Mouse (Mus musculus): ENCODE measurements around the gene Fbxw21. TPM values are rescaled to one million over a fixed set of nuclear protein-coding genes. Genes with fewer than 3 reads are reported as not detected.
"Not testable (repeated sequence)": the region's sequence is repeated elsewhere in the genome, so short reads cannot be mapped to it uniquely, and the experiment has no call there.

Fbxw21 gene
- not detected in 2 replicates for polyA plus RNA-seq (2016; fragmentation: Nextera tagmentation; extraction: Ambion mirVana)

DNA sequence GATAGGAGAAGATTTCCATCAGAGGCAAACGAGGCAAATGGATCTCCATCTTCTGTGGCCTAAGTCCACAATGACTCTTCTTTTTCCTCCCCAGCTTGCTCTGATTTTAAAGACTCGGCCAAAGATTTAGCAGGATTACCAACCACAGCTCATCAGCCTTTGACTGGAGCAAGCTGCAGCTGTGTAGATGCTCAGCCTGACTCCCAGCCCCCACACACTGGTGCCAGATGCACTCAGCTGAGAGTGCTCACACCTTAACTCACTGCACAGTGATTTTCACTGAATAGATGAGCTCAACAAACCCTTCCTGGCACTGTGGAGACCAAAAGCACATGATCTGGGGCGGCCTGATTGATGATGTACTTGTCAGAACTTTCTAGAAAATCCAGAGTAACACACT is at the start of gene Fbxw21:
Fbxw21 (minus strand) TSS at position 101 of the 400 bp plus-strand sequence.
- Histone ChIP-seq H3K36me3 (no peaks in the 10 kb centered on the region), H3K27ac (no peak within 1 kb of the TSS), H3K4me1 (no peaks in the 10 kb centered on the region), H3K4me3 (no peak within 1 kb of the TSS), H3K9me3 (replicated peaks) (no peaks in the 10 kb centered on the region), H3K27me3 (ENCODE audit: low read depth, poor library complexity, severe bottlenecking) (no peaks in the 10 kb centered on the region)
- 85% methylated on average over 3 of the region's 3 CpGs for WGBS
- no peak for DNase-seq (ENCODE audit: low spot score)

DNA sequence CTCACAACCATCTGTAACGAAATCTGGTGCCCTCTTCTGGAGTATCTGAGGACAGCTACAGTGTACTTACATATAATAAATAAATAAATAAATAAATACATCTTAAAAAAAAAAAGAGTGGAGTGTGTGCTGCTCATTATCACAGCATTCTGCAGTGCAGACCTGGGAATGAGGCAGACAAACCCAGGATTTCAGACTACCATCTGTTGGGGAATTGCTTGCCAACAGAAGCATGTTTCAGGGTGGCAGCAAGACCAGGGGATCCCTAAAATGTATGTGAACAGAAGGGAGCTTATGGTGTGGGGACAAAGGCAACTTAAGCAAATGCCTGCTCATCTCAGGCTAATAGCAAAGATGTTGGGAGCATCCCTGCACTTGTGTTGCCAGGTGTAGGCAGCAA is 39.5 kb upstream of the Fbxw21 start:
- H3K27ac ChIP-seq; H3K9me3 ChIP-seq (replicated peaks); H3K4me1 ChIP-seq; H3K36me3 ChIP-seq; H3K27me3 ChIP-seq (ENCODE audit: low read depth, poor library complexity, severe bottlenecking); DNase-seq (ENCODE audit: low spot score); H3K4me3 ChIP-seq: not testable (repeated sequence)
- WGBS = 63% methylated on average over 1 of the region's 1 CpGs

DNA sequence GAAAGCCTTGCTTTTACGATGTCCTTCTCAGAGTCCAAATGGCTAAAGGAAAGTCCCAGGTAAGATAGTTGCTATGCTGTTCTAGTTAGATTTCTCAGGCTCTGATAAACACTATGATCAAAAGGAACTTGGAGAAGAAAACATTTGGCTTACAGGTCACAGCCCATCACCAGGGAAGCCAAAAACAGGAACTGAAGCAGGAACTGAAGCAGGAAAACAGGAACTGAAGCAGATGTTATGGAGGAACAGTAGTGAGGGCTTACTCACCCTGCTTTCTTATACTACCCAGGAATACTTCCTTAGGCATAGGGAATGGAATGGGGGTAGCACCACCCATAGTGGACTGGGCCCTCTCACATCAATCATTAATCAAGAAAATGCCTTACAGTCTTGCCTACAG is 38.5 kb upstream of the Fbxw21 start:
- Histone ChIP-seq H3K4me3 (no peak overlapping the region), H3K4me1 (no peaks in the 10 kb centered on the region), H3K27me3 (ENCODE audit: low read depth, poor library complexity, severe bottlenecking) (no peaks in the 10 kb centered on the region), H3K9me3 (replicated peaks) (no peaks in the 10 kb centered on the region), H3K27ac (no peak overlapping the region), H3K36me3 (no peaks in the 10 kb centered on the region)
- whole genome bisulfite sequencing = 90% methylated on average over 1 of the region's 1 CpGs
- no peak for DNase-seq (ENCODE audit: low spot score)

DNA sequence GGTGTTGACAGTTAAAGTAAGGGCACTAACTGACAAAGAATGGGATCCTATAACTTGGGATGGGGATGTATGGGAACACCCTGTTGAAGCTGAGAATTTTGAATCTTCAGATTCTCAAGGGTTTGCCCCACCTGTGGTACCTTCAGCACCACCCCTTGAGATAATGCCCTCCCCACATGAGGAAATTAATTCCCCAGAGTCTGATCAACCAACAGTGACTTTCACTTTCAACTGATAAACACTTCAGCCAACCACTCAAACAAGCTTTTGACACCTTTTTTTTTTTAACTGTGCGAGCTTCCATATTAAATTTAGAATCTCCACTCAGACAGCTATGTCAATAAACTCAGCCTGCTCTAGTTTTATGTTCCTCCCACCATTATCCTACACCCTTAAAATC is 37.5 kb upstream of the Fbxw21 start:
- H3K36me3 ChIP-seq = no peaks in the 10 kb centered on the region
- 79% methylated on average over 1 of the region's 1 CpGs for WGBS
- no peak overlapping the region for H3K4me3 ChIP-seq
- no peak overlapping the region for H3K27ac ChIP-seq
- DNase-seq (ENCODE audit: low spot score) = no peak
- H3K27me3 ChIP-seq (ENCODE audit: low read depth, poor library complexity, severe bottlenecking) = no peaks in the 10 kb centered on the region
- H3K4me1 ChIP-seq = no peaks in the 10 kb centered on the region
- H3K9me3 ChIP-seq (replicated peaks) = no peaks in the 10 kb centered on the region

DNA sequence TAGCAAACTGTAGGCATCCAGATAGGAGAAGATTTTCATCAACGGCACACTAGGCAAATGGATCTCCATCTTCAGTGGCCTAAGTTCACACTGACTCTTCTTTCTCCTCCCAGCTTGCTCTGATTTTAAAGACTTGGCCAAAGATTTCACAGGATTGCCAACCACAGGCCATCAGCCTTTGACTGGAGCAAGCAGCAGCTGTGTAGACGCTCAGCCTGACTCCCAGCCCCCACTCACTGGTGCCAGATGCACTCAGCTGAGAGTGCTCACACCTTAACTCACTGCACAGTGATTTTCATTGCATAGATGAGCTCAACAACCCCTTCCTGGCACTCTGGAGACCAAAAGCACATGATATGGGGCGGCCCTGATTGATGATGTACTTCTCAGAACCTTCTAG is 34.0 kb upstream of the Fbxw21 start, which contains the start of gene Fbxw13:
Fbxw13 (minus strand) TSS at position 101 of the 400 bp plus-strand sequence.
- not testable (repeated sequence) for H3K27ac ChIP-seq; DNase-seq (ENCODE audit: low spot score); H3K9me3 ChIP-seq (replicated peaks); H3K36me3 ChIP-seq; H3K27me3 ChIP-seq (ENCODE audit: low read depth, poor library complexity, severe bottlenecking); H3K4me3 ChIP-seq; H3K4me1 ChIP-seq
- WGBS = 80% methylated on average over 3 of the region's 3 CpGs

DNA sequence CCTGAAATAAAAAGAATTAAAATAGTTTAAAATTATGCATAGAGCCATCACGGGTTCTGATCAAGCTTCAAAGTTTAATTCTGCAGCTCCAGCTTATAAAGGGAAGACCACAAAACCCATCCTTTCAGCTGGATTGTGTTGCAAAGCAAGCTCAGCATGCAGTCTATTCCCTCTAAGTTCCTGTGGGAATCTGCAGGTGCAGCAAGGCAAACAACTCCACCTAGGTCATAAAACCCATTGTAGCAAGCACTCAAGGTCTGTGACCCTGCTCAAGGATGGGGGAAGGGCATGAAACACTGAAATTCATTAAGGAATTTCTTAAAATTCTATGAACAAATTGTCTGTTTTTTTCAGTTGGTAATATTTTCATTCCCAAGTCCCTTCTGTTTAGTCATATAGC is 15.4 kb upstream of the Fbxw21 start:
- Histone ChIP-seq H3K27me3 (ENCODE audit: low read depth, poor library complexity, severe bottlenecking) (no peaks in the 10 kb centered on the region), H3K27ac (no peak overlapping the region), H3K9me3 (replicated peaks) (no peaks in the 10 kb centered on the region), H3K4me1 (no peaks in the 10 kb centered on the region), H3K4me3 (no peak overlapping the region), H3K36me3 (no peaks in the 10 kb centered on the region)
- 84% methylated on average over 1 of the region's 1 CpGs for WGBS
- DNase-seq (ENCODE audit: low spot score) = no peak

DNA sequence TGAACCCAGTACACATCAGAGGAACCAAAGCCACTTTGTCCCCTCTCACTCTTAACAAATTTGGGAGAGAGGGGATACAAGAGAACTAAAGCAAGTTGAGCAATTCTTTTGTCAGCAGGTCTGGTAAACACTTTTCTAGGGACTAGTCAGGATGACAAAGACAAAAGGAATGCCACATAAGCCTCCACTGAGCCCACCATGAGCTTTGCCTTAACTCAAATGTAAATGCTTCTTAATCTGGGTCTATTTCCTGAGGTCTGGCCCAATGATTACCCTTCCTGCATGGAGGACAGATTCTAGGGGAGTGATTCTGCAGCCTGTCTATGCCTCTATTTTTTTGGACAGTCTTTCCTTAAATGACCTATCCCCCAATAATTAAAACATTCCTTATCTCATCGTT is 14.5 kb upstream of the Fbxw21 start:
- 90% methylated on average over 1 of the region's 1 CpGs for WGBS
- H3K4me3 ChIP-seq = no peak overlapping the region
- no peaks in the 10 kb centered on the region for H3K4me1 ChIP-seq
- no peaks in the 10 kb centered on the region for H3K36me3 ChIP-seq
- no peak overlapping the region for H3K27ac ChIP-seq
- no peaks in the 10 kb centered on the region for H3K9me3 ChIP-seq (replicated peaks)
- DNase-seq (ENCODE audit: low spot score) = no peak
- H3K27me3 ChIP-seq (ENCODE audit: low read depth, poor library complexity, severe bottlenecking) = no peaks in the 10 kb centered on the region

DNA sequence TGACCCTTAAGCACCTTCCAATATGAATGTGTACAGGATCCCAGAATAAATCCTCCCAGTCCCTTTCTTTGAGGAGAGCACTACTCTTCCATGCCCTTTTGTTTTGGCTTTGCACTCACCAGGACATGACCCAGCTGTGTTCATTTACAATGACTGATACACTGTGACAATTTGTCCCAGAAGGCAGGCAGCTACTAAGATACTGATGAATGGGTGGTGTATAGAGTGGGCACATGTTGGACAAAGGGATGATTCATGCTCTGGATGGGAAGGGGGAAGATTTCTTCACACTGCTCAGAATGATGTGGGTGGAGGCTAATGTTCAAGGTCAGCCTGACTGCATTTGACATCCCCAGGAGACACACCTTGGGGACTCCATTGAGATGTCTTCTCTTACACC is 5.5 kb upstream of the Fbxw21 start:
- no peaks in the 10 kb centered on the region; the same call in 1 of the 2 replicates for H3K9me3 ChIP-seq (replicated peaks)

DNA sequence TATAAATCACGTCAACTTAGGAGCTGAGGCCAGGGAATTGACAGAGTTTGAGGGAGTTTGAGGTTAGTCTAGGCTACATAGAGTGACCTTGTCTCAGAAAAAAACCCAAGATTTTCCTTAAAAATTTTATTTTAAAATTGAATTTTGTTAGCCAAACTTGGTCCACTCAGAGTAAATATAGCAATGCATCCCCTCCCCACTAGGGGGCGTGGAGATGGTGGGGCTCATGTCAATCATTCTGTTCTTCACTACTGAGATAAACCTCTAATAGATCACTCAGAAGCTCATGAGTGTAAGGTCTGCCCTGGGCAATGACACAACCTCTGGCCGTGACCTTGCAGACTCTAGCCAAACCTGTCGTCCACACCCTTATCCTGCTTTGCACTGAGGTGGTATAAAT is 21.4 kb downstream of the Fbxw21 start:
- not testable (repeated sequence) for H3K4me3 ChIP-seq; H3K9me3 ChIP-seq (replicated peaks); H3K27me3 ChIP-seq (ENCODE audit: low read depth, poor library complexity, severe bottlenecking); H3K27ac ChIP-seq; H3K4me1 ChIP-seq; DNase-seq (ENCODE audit: low spot score); H3K36me3 ChIP-seq
- 67% methylated on average over 4 of the region's 4 CpGs for WGBS

More for the DNA sequence above, 5.5 kb upstream of the Fbxw21 start:
- no peaks in the 10 kb centered on the region for H3K36me3 ChIP-seq
- DNase-seq (ENCODE audit: low spot score) = no peak
- no peaks in the 10 kb centered on the region for H3K4me1 ChIP-seq
- no peaks in the 10 kb centered on the region for H3K27me3 ChIP-seq (ENCODE audit: low read depth, poor library complexity, severe bottlenecking)
- no peak overlapping the region for H3K4me3 ChIP-seq
- H3K27ac ChIP-seq = no peak overlapping the region

DNA sequence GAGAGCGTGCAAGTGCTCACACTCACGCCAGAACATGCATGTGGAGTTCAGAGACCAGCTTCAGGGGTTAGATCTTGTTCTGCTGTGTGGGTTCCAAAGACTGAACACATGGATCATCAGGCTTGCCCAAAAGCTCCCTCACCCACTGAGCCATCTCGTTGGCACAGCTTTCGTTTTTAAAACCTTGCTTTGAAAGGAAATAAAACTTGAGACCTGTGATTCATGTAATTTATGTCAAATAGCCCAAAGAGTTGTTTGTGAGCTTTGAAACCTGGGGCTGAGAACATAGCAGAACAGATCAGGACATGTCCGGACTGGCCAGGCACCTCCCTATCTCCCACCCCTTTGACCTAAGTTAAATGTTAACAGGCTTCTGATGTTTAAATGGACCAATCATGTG is 31.8 kb downstream of the Fbxw21 start:
- Histone ChIP-seq H3K27me3 (ENCODE audit: low read depth, poor library complexity, severe bottlenecking) (no peaks in the 10 kb centered on the region), H3K4me1 (no peaks in the 10 kb centered on the region), H3K27ac (no peak overlapping the region), H3K4me3 (no peak overlapping the region), H3K36me3 (no peaks in the 10 kb centered on the region), H3K9me3 (replicated peaks) (no peaks in the 10 kb centered on the region)
- no peak for DNase-seq (ENCODE audit: low spot score)
- 92% methylated on average over 5 of the region's 5 CpGs for WGBS

DNA sequence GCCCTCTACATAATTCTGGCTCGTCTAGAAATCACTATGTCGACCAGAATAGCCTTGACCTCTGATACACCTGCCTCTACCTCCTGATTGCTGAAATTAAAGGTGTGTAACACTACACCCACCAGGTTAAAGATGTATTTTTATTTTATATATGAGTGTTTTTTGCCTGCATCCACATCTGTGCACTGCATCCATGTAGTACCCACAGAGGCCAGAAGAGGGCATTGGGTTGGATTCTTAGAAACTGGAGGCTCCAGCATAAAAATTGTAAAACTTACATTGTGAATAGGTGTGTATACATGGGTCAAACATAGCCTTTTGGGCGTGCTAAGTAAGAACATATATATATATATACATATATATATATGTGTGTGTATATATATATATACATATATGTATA is 33.6 kb downstream of the Fbxw21 start:
- DNase-seq (ENCODE audit: low spot score) = no peak
- no peaks in the 10 kb centered on the region for H3K27me3 ChIP-seq (ENCODE audit: low read depth, poor library complexity, severe bottlenecking)
- H3K9me3 ChIP-seq (replicated peaks) = no peaks in the 10 kb centered on the region
- no peaks in the 10 kb centered on the region for H3K36me3 ChIP-seq
- no peak overlapping the region for H3K4me3 ChIP-seq
- no peak overlapping the region for H3K27ac ChIP-seq
- 64% methylated on average over 3 of the region's 3 CpGs for WGBS
- no peaks in the 10 kb centered on the region; the same call in 1 of the 2 replicates for H3K4me1 ChIP-seq

DNA sequence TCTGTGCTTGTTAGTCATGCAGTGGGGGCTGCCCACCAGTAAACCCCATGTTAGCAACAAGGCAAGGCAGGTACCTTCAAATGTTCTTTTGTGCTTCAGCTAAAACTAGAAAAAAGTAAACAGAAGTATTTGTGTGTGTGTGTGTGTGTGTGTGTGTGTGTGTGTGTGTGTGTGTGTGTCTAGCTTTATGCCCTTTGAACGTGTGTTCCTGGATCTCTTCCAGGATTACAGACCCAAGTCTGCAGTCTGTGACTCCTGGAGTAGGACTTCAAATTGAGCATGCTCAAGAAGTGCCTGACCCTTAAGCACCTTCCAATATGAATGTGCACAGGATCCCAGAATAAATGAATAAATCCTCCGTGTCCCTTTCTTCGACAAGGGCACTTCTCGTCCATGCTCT is 34.8 kb downstream of the Fbxw21 start:
- Histone ChIP-seq H3K4me1 (peaks cover 3% of the 10 kb centered on the region; the same call in 1 of the 2 replicates), H3K4me3 (no peak overlapping the region), H3K36me3 (no peaks in the 10 kb centered on the region), H3K27ac (no peak overlapping the region), H3K27me3 (ENCODE audit: low read depth, poor library complexity, severe bottlenecking) (no peaks in the 10 kb centered on the region), H3K9me3 (replicated peaks) (no peaks in the 10 kb centered on the region)
- WGBS = 86% methylated on average over 4 of the region's 4 CpGs
- no peak for DNase-seq (ENCODE audit: low spot score)

DNA sequence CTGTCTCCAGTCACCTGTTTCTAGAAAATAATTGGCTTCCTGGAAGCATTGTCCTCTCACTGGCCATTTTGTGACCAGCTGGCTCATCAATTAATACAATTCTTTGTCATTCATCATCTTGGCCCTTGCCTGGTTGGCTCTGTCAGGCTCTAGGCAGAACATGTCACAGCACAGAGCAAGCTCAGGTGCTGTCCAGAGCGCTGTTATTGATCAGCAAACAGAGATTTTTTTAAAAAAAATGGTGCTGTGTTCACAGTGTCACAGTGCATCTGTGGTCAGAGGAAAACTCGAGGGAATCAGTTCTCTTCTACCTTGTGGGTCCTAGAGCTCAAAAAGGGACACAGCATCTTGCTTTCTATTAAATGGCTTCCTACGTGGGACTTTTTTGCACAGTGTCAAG is 36.4 kb downstream of the Fbxw21 start:
- Histone ChIP-seq H3K27me3 (ENCODE audit: low read depth, poor library complexity, severe bottlenecking) (no peaks in the 10 kb centered on the region), H3K9me3 (replicated peaks) (no peaks in the 10 kb centered on the region), H3K4me3 (no peak overlapping the region), H3K4me1 (peaks cover 3% of the 10 kb centered on the region; the same call in 1 of the 2 replicates), H3K27ac (no peak overlapping the region), H3K36me3 (no peaks in the 10 kb centered on the region)
- DNase-seq (ENCODE audit: low spot score) = no peak
- 81% methylated on average over 3 of the region's 3 CpGs for WGBS

DNA sequence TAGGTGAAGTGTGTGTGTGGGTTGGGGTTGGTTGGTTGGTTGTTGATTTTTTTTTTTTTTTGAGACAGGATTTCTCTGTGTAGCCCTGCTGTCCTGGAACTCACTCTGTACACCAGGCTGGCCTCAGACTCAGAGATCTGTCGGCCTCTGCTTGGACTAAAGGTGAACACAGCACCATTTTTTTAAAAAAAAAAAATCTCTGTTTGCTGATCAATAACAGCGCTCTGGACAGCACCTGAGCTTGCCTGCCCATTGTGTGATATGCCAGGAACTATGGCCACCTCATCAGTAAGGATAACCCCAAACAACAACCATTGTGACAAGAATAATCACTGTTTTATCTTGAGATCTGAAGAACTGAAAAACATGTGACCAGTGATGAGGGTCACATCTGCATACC is 36.8 kb downstream of the Fbxw21 start:
- no peaks in the 10 kb centered on the region for H3K36me3 ChIP-seq
- H3K4me3 ChIP-seq = no peak overlapping the region
- no peak for DNase-seq (ENCODE audit: low spot score)
- 86% methylated on average over 2 of the region's 2 CpGs for WGBS
- no peaks in the 10 kb centered on the region for H3K27me3 ChIP-seq (ENCODE audit: low read depth, poor library complexity, severe bottlenecking)
- H3K9me3 ChIP-seq (replicated peaks) = no peaks in the 10 kb centered on the region
- H3K27ac ChIP-seq = no peak overlapping the region
- peaks cover 3% of the 10 kb centered on the region; the same call in 1 of the 2 replicates for H3K4me1 ChIP-seq
